In genomic region chr6:87276941-87277340, GRCm38 (mm10) we compare ENCODE assay signal across 9 mouse cellular contexts. TPM values are rescaled to one million over a fixed set of nuclear protein-coding genes. Genes with fewer than 3 reads are reported as not detected.
DNase-seq lines count a peak whose midpoint lies in the region; ATAC-seq lines count a peak whose summit lies in the region.
"Had no signal": no experiment of that assay in that cellular context is flagged by ENCODE, and none has a peak within 500 bp of the region (broad histone marks: within the 10 kb centered on the region; RNA-seq: fewer than 3 reads in every experiment).

No protein-coding gene starts in this region.

- no peak for ATAC-seq in heart, embryonic 13.5 days (ENCODE audit: extremely low read depth, insufficient number of reproducible peaks, low FRiP score, low TSS enrichment)
- no peak; the same call in 1 of the 2 replicates for ATAC-seq in midbrain, embryonic 16.5 days
- no peak for ATAC-seq in midbrain, embryonic 14.5 days (ENCODE audit: low FRiP score, low TSS enrichment)
- peak; percentile 40; the same call in 1 of the 2 replicates for ATAC-seq in hindbrain, embryonic 14.5 days (ENCODE audit: low FRiP score)

- H3K9ac ChIP-seq in heart, embryonic 13.5 days, result 0 out of 2 replicates have a peak overlapping the region, but pooled peaks have one; percentile 24
- no peak overlapping the region for H3K9ac ChIP-seq in midbrain, embryonic 16.5 days (ENCODE audit: low read depth, low read length)
- H3K9ac ChIP-seq in midbrain, embryonic 14.5 days (replicated peaks; ENCODE audit: low read length), result no peak overlapping the region
- H3K9ac ChIP-seq in hindbrain, embryonic 14.5 days, result no peak overlapping the region

- peaks cover 42% of the 10 kb centered on the region for H3K4me1 ChIP-seq in heart, embryonic 13.5 days
- H3K4me1 ChIP-seq in midbrain, embryonic 16.5 days (ENCODE audit: control insufficient read depth, insufficient read depth, low read length), result no peaks in the 10 kb centered on the region; the same call in 1 of the 2 replicates
- H3K4me1 ChIP-seq in midbrain, embryonic 14.5 days (ENCODE audit: control insufficient read depth, insufficient read depth, low read length), result 0 out of 2 replicates have a peak, but pooled peaks cover 3% of the 10 kb centered on the region
- peaks cover 13% of the 10 kb centered on the region for H3K4me1 ChIP-seq in hindbrain, embryonic 14.5 days (replicated peaks; ENCODE audit: control insufficient read depth, insufficient read depth, low read length)

- H3K9me3 ChIP-seq in heart, embryonic 13.5 days, result peaks cover 7% of the 10 kb centered on the region
- no peaks in the 10 kb centered on the region for H3K9me3 ChIP-seq in midbrain, embryonic 16.5 days (replicated peaks; ENCODE audit: control insufficient read depth, low read length, poor library complexity, severe bottlenecking)
- no peaks in the 10 kb centered on the region for H3K9me3 ChIP-seq in midbrain, embryonic 14.5 days (ENCODE audit: control insufficient read depth, low read length)
- H3K9me3 ChIP-seq in hindbrain, embryonic 14.5 days (ENCODE audit: control insufficient read depth, low read length), result 0 out of 2 replicates have a peak, but pooled peaks cover 3% of the 10 kb centered on the region

- H3K27ac ChIP-seq in heart, embryonic 13.5 days (replicated peaks), result peak overlapping the region; percentile 62
- peak overlapping the region; percentile 14; the same call in 1 of the 2 replicates for H3K27ac ChIP-seq in midbrain, embryonic 16.5 days (ENCODE audit: low read length)
- H3K27ac ChIP-seq in midbrain, embryonic 14.5 days (replicated peaks; ENCODE audit: low read depth, low read length), result no peak overlapping the region
- 0 out of 2 replicates have a peak overlapping the region, but pooled peaks have one; percentile 32 for H3K27ac ChIP-seq in hindbrain, embryonic 14.5 days

- no peak overlapping the region for H3K4me3 ChIP-seq in heart, embryonic 13.5 days
- no peak overlapping the region for H3K4me3 ChIP-seq in midbrain, embryonic 16.5 days (ENCODE audit: low read depth, low read length)
- H3K4me3 ChIP-seq in midbrain, embryonic 14.5 days (replicated peaks; ENCODE audit: low read depth, low read length), result no peak overlapping the region
- H3K4me3 ChIP-seq in hindbrain, embryonic 14.5 days (replicated peaks; ENCODE audit: low read length), result no peak overlapping the region

- DNase-seq in heart, adult 8-10 months (ENCODE audit: low spot score), result no peak
- no peak for DNase-seq in midbrain, embryonic 14.5 days
- peak; percentile 34 for DNase-seq in hindbrain, embryonic 14.5 days (ENCODE audit: low spot score)
- peak; percentile 13 for DNase-seq in right cerebral cortex, postnatal 4 days
- DNase-seq in c-Kit-positive CD71-positive TER-119-positive erythroid progenitor cells, embryonic 14.5 days (ENCODE audit: low spot score), result no peak
- no peak for DNase-seq in thymus, postnatal 10 days (ENCODE audit: low spot score in 2 of 2)

- WGBS in heart, embryonic 13.5 days, result 83% methylated on average over 7 of the region's 7 CpGs
- WGBS in midbrain, embryonic 16.5 days, result 73% methylated on average over 7 of the region's 7 CpGs
- 79% methylated on average over 7 of the region's 7 CpGs for whole genome bisulfite sequencing in midbrain, embryonic 14.5 days
- WGBS in hindbrain, embryonic 14.5 days, result 68% methylated on average over 7 of the region's 7 CpGs

- H3K36me3 ChIP-seq in heart, embryonic 13.5 days, result peaks cover 14% of the 10 kb centered on the region
- H3K36me3 ChIP-seq in midbrain, embryonic 16.5 days (ENCODE audit: control insufficient read depth, insufficient read depth, low read length), result no peaks in the 10 kb centered on the region
- no peaks in the 10 kb centered on the region for H3K36me3 ChIP-seq in midbrain, embryonic 14.5 days (ENCODE audit: control insufficient read depth, insufficient read depth, low read length)
- H3K36me3 ChIP-seq in hindbrain, embryonic 14.5 days (replicated peaks; ENCODE audit: control insufficient read depth, insufficient read depth), result no peaks in the 10 kb centered on the region

- no peak overlapping the region for H3K4me2 ChIP-seq in heart, embryonic 13.5 days
- no peak overlapping the region for H3K4me2 ChIP-seq in midbrain, embryonic 16.5 days (ENCODE audit: low read length)
- no peak overlapping the region for H3K4me2 ChIP-seq in midbrain, embryonic 14.5 days (ENCODE audit: low read length)
- no peak overlapping the region for H3K4me2 ChIP-seq in hindbrain, embryonic 14.5 days (replicated peaks)

- 0 out of 2 replicates have a peak, but pooled peaks cover 4% of the 10 kb centered on the region for H3K27me3 ChIP-seq in heart, embryonic 13.5 days (replicated peaks)
- no peaks in the 10 kb centered on the region for H3K27me3 ChIP-seq in midbrain, embryonic 16.5 days (ENCODE audit: control insufficient read depth, insufficient read depth, low read depth, low read length)
- no peaks in the 10 kb centered on the region for H3K27me3 ChIP-seq in midbrain, embryonic 14.5 days (ENCODE audit: control insufficient read depth, insufficient read depth, low read length)
- no peaks in the 10 kb centered on the region for H3K27me3 ChIP-seq in hindbrain, embryonic 14.5 days (ENCODE audit: control insufficient read depth, insufficient read depth, low read length)

RNA-seq across cellular contexts. Expression of gene Antxr1, which starts 58.7 kb away (rescaled TPM):
- 3.6 and 4.5 TPM in 2 replicates for polyA plus RNA-seq in heart, embryonic 13.5 days (2015; fragmentation: Nextera tagmentation; extraction: Ambion mirVana)
- 1 to 10 TPM; 5.6 to 6.6 (median 6.0) TPM for total RNA-seq in heart, adult 8-10 months (2022)
- 2.7 and 3.0 TPM in 2 replicates for polyA plus RNA-seq in midbrain, embryonic 16.5 days (2015; fragmentation: Nextera tagmentation; extraction: Ambion mirVana)
- 2.7 and 3.6 TPM in 2 replicates for polyA plus RNA-seq in midbrain, embryonic 14.5 days (2014; fragmentation: Nextera tagmentation; extraction: Ambion mirVana)
- 4.7 and 5.5 TPM in 2 replicates for polyA plus RNA-seq in hindbrain, embryonic 14.5 days (2014; fragmentation: Nextera tagmentation; extraction: Ambion mirVana)
- total RNA-seq: MEL had no signal

Comparison
In these comparisons a context has a peak if more than half of its experiments do, and no peak if none do; other contexts are left out.
1. DNase-seq: peak in hindbrain, embryonic 14.5 days (single experiment) and right cerebral cortex, postnatal 4 days (single experiment); none in heart, adult 8-10 months (single experiment), midbrain, embryonic 14.5 days (single experiment), c-Kit-positive CD71-positive TER-119-positive erythroid progenitor cells, embryonic 14.5 days (single experiment) and thymus, postnatal 10 days (0 of 2).